Mouse (Mus musculus): ENCODE data around the gene Tspan11. TPM values are rescaled to one million over a fixed set of nuclear protein-coding genes. Genes with fewer than 3 reads are reported as not detected.
A peak's percentile ranks its signal among the peaks of the same experiment; 100 is the strongest.

Gene Tspan11
- polyA plus RNA-seq, 1 experiment from 2014 or later = 17.9 TPM

GRCm38 (mm10) chr6:127928682-127929081 lies 41.3 kb downstream of the Tspan11 start:
- Histone ChIP-seq H3K27ac (ENCODE audit: low read depth, low read length) (no peak overlapping the region), H3K4me2 (replicated peaks; ENCODE audit: low read depth, low read length) (no peak overlapping the region), H3K9me3 (ENCODE audit: control insufficient read depth, low read length) (no peaks in the 10 kb centered on the region), H3K4me1 (replicated peaks; ENCODE audit: control insufficient read depth, insufficient read depth, low read length) (peaks cover 2% of the 10 kb centered on the region; the same call in 1 of the 2 replicates), H3K27me3 (ENCODE audit: control insufficient read depth, insufficient read depth, low read length) (no peaks in the 10 kb centered on the region), H3K9ac (ENCODE audit: low read depth, low read length) (no peak overlapping the region), H3K36me3 (ENCODE audit: control insufficient read depth, insufficient read depth, low read length) (no peaks in the 10 kb centered on the region), H3K4me3 (ENCODE audit: low read depth, low read length) (no peak overlapping the region)
- ATAC-seq (ENCODE audit: low FRiP score) (no peak), DNase-seq (ENCODE audit: low spot score) (no peak)
- WGBS = 81% methylated on average over 5 of the region's 5 CpGs

GRCm38 (mm10) chr6:127932697-127933096 lies 45.3 kb downstream of the Tspan11 start:
- DNase-seq (ENCODE audit: low spot score) (peak; percentile 18), ATAC-seq (ENCODE audit: low FRiP score) (no peak)
- no peak overlapping the region for H3K9ac ChIP-seq (ENCODE audit: low read depth, low read length)
- no peak overlapping the region for H3K4me3 ChIP-seq (ENCODE audit: low read depth, low read length)
- H3K27me3 ChIP-seq (ENCODE audit: control insufficient read depth, insufficient read depth, low read length) = no peaks in the 10 kb centered on the region
- H3K4me1 ChIP-seq (replicated peaks; ENCODE audit: control insufficient read depth, insufficient read depth, low read length) = peaks cover 2% of the 10 kb centered on the region; the same call in 1 of the 2 replicates
- H3K9me3 ChIP-seq (ENCODE audit: control insufficient read depth, low read length) = no peaks in the 10 kb centered on the region
- WGBS = 60% methylated on average over 5 of the region's 5 CpGs
- H3K4me2 ChIP-seq (replicated peaks; ENCODE audit: low read depth, low read length) = no peak overlapping the region
- H3K27ac ChIP-seq (ENCODE audit: low read depth, low read length) = no peak overlapping the region
- no peaks in the 10 kb centered on the region for H3K36me3 ChIP-seq (ENCODE audit: control insufficient read depth, insufficient read depth, low read length)

GRCm38 (mm10) chr6:127933841-127934240 lies 46.5 kb downstream of the Tspan11 start:
- H3K4me1 ChIP-seq (replicated peaks; ENCODE audit: control insufficient read depth, insufficient read depth, low read length) = peaks cover 2% of the 10 kb centered on the region; the same call in 1 of the 2 replicates
- no peaks in the 10 kb centered on the region for H3K36me3 ChIP-seq (ENCODE audit: control insufficient read depth, insufficient read depth, low read length)
- H3K4me2 ChIP-seq (replicated peaks; ENCODE audit: low read depth, low read length) = no peak overlapping the region
- no peak for ATAC-seq (ENCODE audit: low FRiP score)
- no peak overlapping the region for H3K9ac ChIP-seq (ENCODE audit: low read depth, low read length)
- 90% methylated on average over 5 of the region's 5 CpGs for WGBS
- no peak overlapping the region for H3K4me3 ChIP-seq (ENCODE audit: low read depth, low read length)
- H3K9me3 ChIP-seq (ENCODE audit: control insufficient read depth, low read length) = no peaks in the 10 kb centered on the region
- no peak overlapping the region for H3K27ac ChIP-seq (ENCODE audit: low read depth, low read length)
- DNase-seq (ENCODE audit: low spot score) = no peak
- H3K27me3 ChIP-seq (ENCODE audit: control insufficient read depth, insufficient read depth, low read length) = no peaks in the 10 kb centered on the region

GRCm38 (mm10) chr6:127935105-127935504 lies 47.7 kb downstream of the Tspan11 start:
- peaks cover 2% of the 10 kb centered on the region; the same call in 1 of the 2 replicates for H3K4me1 ChIP-seq (replicated peaks; ENCODE audit: control insufficient read depth, insufficient read depth, low read length)
- WGBS = 80% methylated on average over 3 of the region's 3 CpGs
- no peaks in the 10 kb centered on the region for H3K9me3 ChIP-seq (ENCODE audit: control insufficient read depth, low read length)
- H3K4me2 ChIP-seq (replicated peaks; ENCODE audit: low read depth, low read length) = no peak overlapping the region
- H3K9ac ChIP-seq (ENCODE audit: low read depth, low read length) = no peak overlapping the region
- DNase-seq (ENCODE audit: low spot score) = no peak
- H3K36me3 ChIP-seq (ENCODE audit: control insufficient read depth, insufficient read depth, low read length) = no peaks in the 10 kb centered on the region
- no peak for ATAC-seq (ENCODE audit: low FRiP score)
- no peak overlapping the region for H3K4me3 ChIP-seq (ENCODE audit: low read depth, low read length)
- H3K27me3 ChIP-seq (ENCODE audit: control insufficient read depth, insufficient read depth, low read length) = no peaks in the 10 kb centered on the region
- H3K27ac ChIP-seq (ENCODE audit: low read depth, low read length) = no peak overlapping the region

- ATAC-seq (ENCODE audit: low FRiP score) (no peak), DNase-seq (ENCODE audit: low spot score) (no peak)
- Histone ChIP-seq H3K4me2 (replicated peaks; ENCODE audit: low read depth, low read length) (no peak overlapping the region), H3K9me3 (ENCODE audit: control insufficient read depth, low read length) (no peaks in the 10 kb centered on the region), H3K27ac (ENCODE audit: low read depth, low read length) (no peak overlapping the region), H3K27me3 (ENCODE audit: control insufficient read depth, insufficient read depth, low read length) (no peaks in the 10 kb centered on the region), H3K4me3 (ENCODE audit: low read depth, low read length) (no peak overlapping the region), H3K36me3 (ENCODE audit: control insufficient read depth, insufficient read depth, low read length) (no peaks in the 10 kb centered on the region), H3K4me1 (replicated peaks; ENCODE audit: control insufficient read depth, insufficient read depth, low read length) (no peaks in the 10 kb centered on the region), H3K9ac (ENCODE audit: low read depth, low read length) (no peak overlapping the region)
- WGBS = 87% methylated on average over 8 of the region's 8 CpGs
These were observed 55.0 kb downstream of the Tspan11 start for GRCm38 (mm10) chr6:127942421-127942820.

GRCm38 (mm10) chr6:127945725-127946124 lies 58.3 kb downstream of the Tspan11 start:
- no peak overlapping the region for H3K4me3 ChIP-seq (ENCODE audit: low read depth, low read length)
- no peak overlapping the region for H3K27ac ChIP-seq (ENCODE audit: low read depth, low read length)
- WGBS = 56% methylated on average over 9 of the region's 9 CpGs
- DNase-seq (ENCODE audit: low spot score) (peak; percentile 86), ATAC-seq (ENCODE audit: low FRiP score) (peak; percentile 66)
- no peaks in the 10 kb centered on the region for H3K4me1 ChIP-seq (replicated peaks; ENCODE audit: control insufficient read depth, insufficient read depth, low read length)
- no peaks in the 10 kb centered on the region for H3K27me3 ChIP-seq (ENCODE audit: control insufficient read depth, insufficient read depth, low read length)
- no peaks in the 10 kb centered on the region for H3K36me3 ChIP-seq (ENCODE audit: control insufficient read depth, insufficient read depth, low read length)
- no peak overlapping the region for H3K9ac ChIP-seq (ENCODE audit: low read depth, low read length)
- no peak overlapping the region for H3K4me2 ChIP-seq (replicated peaks; ENCODE audit: low read depth, low read length)
- no peaks in the 10 kb centered on the region for H3K9me3 ChIP-seq (ENCODE audit: control insufficient read depth, low read length)

GRCm38 (mm10) chr6:127948656-127949055 lies 61.3 kb downstream of the Tspan11 start:
- no peak for ATAC-seq (ENCODE audit: low FRiP score)
- Histone ChIP-seq H3K36me3 (ENCODE audit: control insufficient read depth, insufficient read depth, low read length) (no peaks in the 10 kb centered on the region), H3K9me3 (ENCODE audit: control insufficient read depth, low read length) (no peaks in the 10 kb centered on the region), H3K27me3 (ENCODE audit: control insufficient read depth, insufficient read depth, low read length) (no peaks in the 10 kb centered on the region), H3K4me1 (replicated peaks; ENCODE audit: control insufficient read depth, insufficient read depth, low read length) (no peaks in the 10 kb centered on the region), H3K4me3 (ENCODE audit: low read depth, low read length) (no peak overlapping the region), H3K27ac (ENCODE audit: low read depth, low read length) (no peak overlapping the region), H3K9ac (ENCODE audit: low read depth, low read length) (no peak overlapping the region), H3K4me2 (replicated peaks; ENCODE audit: low read depth, low read length) (no peak overlapping the region)
- 93% methylated on average over 9 of the region's 9 CpGs for WGBS
- no peak for DNase-seq (ENCODE audit: low spot score)

- WGBS = 86% methylated on average over 7 of the region's 7 CpGs
These were observed 62.5 kb downstream of the Tspan11 start for GRCm38 (mm10) chr6:127949885-127950284.

GRCm38 (mm10) chr6:127953071-127953470 lies 65.7 kb downstream of the Tspan11 start:
- DNase-seq (ENCODE audit: low spot score) = no peak
- no peaks in the 10 kb centered on the region for H3K36me3 ChIP-seq (ENCODE audit: control insufficient read depth, insufficient read depth, low read length)
- H3K9me3 ChIP-seq (ENCODE audit: control insufficient read depth, low read length) = no peaks in the 10 kb centered on the region
- H3K4me1 ChIP-seq (replicated peaks; ENCODE audit: control insufficient read depth, insufficient read depth, low read length) = no peaks in the 10 kb centered on the region
- H3K9ac ChIP-seq (ENCODE audit: low read depth, low read length) = no peak overlapping the region
- H3K4me3 ChIP-seq (ENCODE audit: low read depth, low read length) = no peak overlapping the region
- no peak overlapping the region for H3K27ac ChIP-seq (ENCODE audit: low read depth, low read length)
- no peaks in the 10 kb centered on the region for H3K27me3 ChIP-seq (ENCODE audit: control insufficient read depth, insufficient read depth, low read length)
- WGBS = 82% methylated on average over 4 of the region's 4 CpGs
- H3K4me2 ChIP-seq (replicated peaks; ENCODE audit: low read depth, low read length) = no peak overlapping the region
- ATAC-seq (ENCODE audit: low FRiP score) = 0 out of 2 replicates have a peak, but pooled peaks have one; percentile 30

More at GRCm38 (mm10) chr6:127949885-127950284, 62.5 kb downstream of the Tspan11 start:
- Histone ChIP-seq H3K27ac (ENCODE audit: low read depth, low read length) (no peak overlapping the region), H3K27me3 (ENCODE audit: control insufficient read depth, insufficient read depth, low read length) (no peaks in the 10 kb centered on the region), H3K4me1 (replicated peaks; ENCODE audit: control insufficient read depth, insufficient read depth, low read length) (no peaks in the 10 kb centered on the region), H3K4me2 (replicated peaks; ENCODE audit: low read depth, low read length) (no peak overlapping the region), H3K9me3 (ENCODE audit: control insufficient read depth, low read length) (no peaks in the 10 kb centered on the region), H3K4me3 (ENCODE audit: low read depth, low read length) (no peak overlapping the region), H3K9ac (ENCODE audit: low read depth, low read length) (no peak overlapping the region), H3K36me3 (ENCODE audit: control insufficient read depth, insufficient read depth, low read length) (no peaks in the 10 kb centered on the region)
- ATAC-seq (ENCODE audit: low FRiP score) (no peak), DNase-seq (ENCODE audit: low spot score) (no peak)

All from hindbrain, embryonic 11.5 days (tissue).